Mouse (Mus musculus): Measurements from ENCODE around the gene Myo1e. TPM values are rescaled to one million over a fixed set of nuclear protein-coding genes. Genes with fewer than 3 reads are reported as not detected.
A peak's percentile ranks its signal among the peaks of the same experiment; 100 is the strongest.

The Myo1e gene
- total RNA-seq, 2 experiments from 2014 or later = 23.3 to 27.6 TPM

DNA sequence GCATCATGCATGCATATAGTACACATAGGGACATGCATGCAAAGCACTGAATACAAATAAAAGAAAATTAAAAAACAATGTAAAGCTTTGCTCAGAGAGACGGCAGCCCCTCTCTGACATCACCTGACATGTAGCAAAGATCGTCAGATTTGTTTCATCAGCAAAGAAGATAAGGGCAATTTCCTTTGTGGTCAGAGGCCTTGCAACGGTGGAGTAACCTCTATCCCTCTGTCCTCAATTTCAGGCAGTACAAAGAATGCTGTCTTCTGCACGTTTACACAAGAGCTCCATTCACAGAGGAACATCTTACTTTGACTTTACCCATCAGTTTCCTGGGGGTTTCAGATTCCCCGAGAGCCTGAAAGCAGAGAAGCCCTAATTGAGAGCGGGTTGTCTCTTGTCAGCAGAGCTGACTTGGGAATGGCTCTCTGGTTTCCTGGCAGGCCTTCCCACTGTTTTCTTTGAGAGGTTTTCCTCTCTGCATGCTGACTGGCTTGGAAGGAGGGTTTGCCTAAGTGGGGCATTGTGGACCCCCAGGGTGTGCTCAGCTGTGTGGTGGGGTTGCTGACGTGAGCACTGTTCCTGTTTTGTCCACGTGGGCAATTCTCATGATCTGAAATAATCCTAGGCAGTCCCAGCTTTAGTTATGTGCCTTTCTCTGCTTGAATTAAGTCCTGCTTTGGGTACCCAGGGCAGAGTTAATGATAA, 144.6 kb downstream of the Myo1e start:
- no peak for DNase-seq (ENCODE audit: low spot score in 2 of 2)

DNA sequence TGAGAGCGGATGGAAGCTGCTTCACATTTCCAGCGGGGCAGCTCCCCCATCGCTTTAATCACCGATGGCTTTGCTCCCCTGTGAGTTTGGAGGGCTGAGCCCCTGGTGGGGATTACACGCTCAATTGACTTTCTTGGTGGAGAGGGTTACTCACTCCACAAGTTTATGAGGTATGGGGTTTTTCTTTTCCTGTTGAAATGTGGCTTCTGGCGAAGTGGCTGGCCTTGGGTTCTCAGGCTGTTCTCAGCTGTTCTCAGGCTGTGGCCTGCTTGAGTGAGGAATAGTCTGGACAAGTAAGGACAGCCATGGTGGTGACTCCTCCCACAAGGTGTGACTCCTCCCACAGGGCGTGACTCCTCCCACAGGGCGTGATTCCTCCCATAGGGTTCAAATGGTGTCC, 149.1 kb downstream of the Myo1e start:
- DNase-seq (ENCODE audit: low spot score in 2 of 2) = no peak

GRCm38 (mm10) chr9:70359402-70360131, 152.4 kb downstream of the Myo1e start:
- DNase-seq (ENCODE audit: low spot score in 2 of 2) = no peak

- no peak for DNase-seq (ENCODE audit: low spot score in 2 of 2)
Measured at GRCm38 (mm10) chr9:70364741-70365140, 157.6 kb downstream of the Myo1e start.

- no peak for DNase-seq (ENCODE audit: low spot score in 2 of 2)
Measured at GRCm38 (mm10) chr9:70365915-70366314, 158.8 kb downstream of the Myo1e start.

GRCm38 (mm10) chr9:70366898-70367297, 159.7 kb downstream of the Myo1e start:
- DNase-seq (ENCODE audit: low spot score in 2 of 2) = no peak

- DNase-seq (ENCODE audit: low spot score in 2 of 2) = no peak
Measured at GRCm38 (mm10) chr9:70371638-70372037, 164.5 kb downstream of the Myo1e start.

GRCm38 (mm10) chr9:70379502-70380467, 172.6 kb downstream of the Myo1e start:
- no peak for DNase-seq (ENCODE audit: low spot score in 2 of 2)

DNA sequence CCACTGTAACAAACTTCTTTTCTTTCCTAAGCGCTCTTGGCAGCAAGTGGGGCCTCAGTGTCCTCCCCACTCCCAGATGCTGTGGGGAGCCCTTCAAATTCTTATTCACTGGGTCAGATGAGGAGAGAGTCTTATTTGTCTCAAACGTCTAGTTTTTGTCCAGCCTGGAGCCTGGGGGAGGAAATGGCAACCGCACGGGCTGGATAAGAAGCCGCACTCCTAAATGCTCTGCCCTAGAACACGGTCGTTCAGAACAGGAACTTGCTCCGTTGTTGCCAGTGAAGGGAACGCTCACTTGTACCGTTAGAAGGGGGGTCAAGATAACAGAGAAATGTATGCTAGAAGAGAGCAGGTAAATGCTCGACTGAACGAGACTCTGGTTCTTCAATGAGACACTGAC, 174.9 kb downstream of the Myo1e start:
- no peak for DNase-seq (ENCODE audit: low spot score in 2 of 2)

DNA sequence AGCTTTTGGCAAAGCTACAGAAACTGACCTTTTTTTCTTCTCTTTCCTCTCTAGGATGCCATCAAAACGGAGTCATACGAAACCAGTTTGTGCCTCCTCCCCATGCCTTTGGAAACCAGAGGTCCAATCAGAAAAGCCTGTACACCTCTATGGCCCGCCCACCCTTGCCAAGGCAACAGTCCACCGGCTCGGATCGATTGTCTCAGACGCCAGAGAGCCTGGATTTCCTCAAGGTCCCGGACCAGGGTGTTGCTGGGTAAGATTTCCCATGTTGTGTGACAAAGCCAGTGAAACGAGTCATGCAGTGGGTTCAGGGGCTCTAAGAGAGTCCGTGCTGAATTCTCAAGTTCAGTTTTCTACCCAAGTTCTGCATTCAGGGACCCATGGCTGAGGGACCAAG, 176.6 kb downstream of the Myo1e start:
- no peak for DNase-seq (ENCODE audit: low spot score in 2 of 2)

- no peak for DNase-seq (ENCODE audit: low spot score in 2 of 2)
Measured at GRCm38 (mm10) chr9:70384494-70384893, 177.3 kb downstream of the Myo1e start.

DNA sequence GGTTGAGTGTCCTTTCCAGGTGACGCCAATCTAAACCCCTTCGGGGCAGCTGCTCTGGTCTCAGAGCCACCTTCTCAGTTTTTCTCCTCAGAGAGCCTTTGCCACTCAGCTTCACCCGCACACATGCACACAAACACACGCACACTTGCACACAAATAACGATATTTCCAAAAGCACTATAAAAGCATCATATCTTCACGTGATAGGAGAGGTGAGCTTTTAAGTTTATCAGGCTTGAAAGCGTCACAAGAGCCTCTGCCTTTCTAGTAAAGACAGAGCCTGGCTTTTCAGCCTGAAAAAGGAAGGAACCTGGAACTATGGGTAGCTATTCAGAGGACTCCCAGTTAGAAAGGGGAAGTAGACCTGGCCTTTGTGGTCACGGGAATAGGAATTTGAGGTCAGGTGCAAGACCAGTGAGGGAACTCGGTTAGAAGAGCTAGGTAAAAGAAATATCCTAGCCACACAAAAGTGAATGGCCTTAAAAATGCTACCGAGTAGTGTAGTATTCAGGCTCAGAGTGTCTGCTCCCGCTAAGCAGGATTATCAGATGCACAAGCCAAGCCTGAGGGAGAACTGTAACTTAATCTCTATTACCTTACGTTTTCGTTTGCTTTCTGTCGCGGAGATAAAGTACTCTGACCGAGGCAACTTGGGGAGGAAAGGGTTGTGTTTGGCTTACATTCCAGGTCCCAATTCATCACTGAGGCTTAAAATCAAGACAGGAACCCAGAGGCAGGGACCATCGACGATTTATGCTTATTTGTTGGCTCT, 178.0 kb downstream of the Myo1e start:
- no peak for DNase-seq (ENCODE audit: low spot score in 2 of 2)

- no peak for DNase-seq (ENCODE audit: low spot score in 2 of 2)
Measured at GRCm38 (mm10) chr9:70387410-70388119, 180.4 kb downstream of the Myo1e start.

GRCm38 (mm10) chr9:70389548-70389947, 182.4 kb downstream of the Myo1e start:
- no peak for DNase-seq (ENCODE audit: low spot score in 2 of 2)

- DNase-seq (ENCODE audit: low spot score in 2 of 2) = no peak
Measured at GRCm38 (mm10) chr9:70391042-70391441, 183.9 kb downstream of the Myo1e start.

- no peak for DNase-seq (ENCODE audit: low spot score in 2 of 2)
Measured at GRCm38 (mm10) chr9:70391660-70392562, 184.8 kb downstream of the Myo1e start.

- DNase-seq (ENCODE audit: low spot score in 2 of 2) = peak in 1 of 2 experiments; percentile 19
Measured at GRCm38 (mm10) chr9:70392563-70392907, 185.4 kb downstream of the Myo1e start.

DNA sequence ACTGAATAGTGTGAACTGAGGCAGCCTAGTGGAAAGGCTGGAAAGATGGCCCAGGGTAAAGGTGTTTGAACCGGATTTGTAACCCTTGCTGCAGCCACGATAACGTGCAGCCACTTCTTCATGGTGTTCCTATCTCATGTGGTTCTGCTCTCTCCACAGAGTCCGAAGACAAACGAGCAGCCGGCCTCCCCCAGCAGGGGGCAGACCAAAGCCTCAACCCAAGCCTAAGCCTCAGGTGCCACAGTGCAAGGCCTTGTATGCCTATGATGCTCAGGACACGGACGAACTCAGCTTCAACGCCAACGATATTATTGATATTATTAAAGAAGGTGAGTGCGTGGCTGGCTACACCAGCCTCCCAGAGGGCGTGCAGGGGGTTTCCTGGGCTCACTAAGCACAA, 188.5 kb downstream of the Myo1e start:
- no peak for DNase-seq (ENCODE audit: low spot score in 2 of 2)

GRCm38 (mm10) chr9:70396083-70396482, 188.9 kb downstream of the Myo1e start:
- DNase-seq (ENCODE audit: low spot score in 2 of 2) = no peak

Measured in adrenal gland, adult 18-20 months (tissue).